Mouse (Mus musculus) left cerebral cortex, adult 2 months (tissue): Measurements from ENCODE around the gene Tra2a. TPM values are rescaled to one million over a fixed set of nuclear protein-coding genes. Genes with fewer than 3 reads are reported as not detected.

Experiments
- DNase-seq, 2 experiments: peaks; one replicate each; pipeline ENCODE4 v3.0.0; 2021 to 2022; ENCODE audit warnings: low spot score in 2 of 2, mixed read lengths in 1 of 2; ENCODE audit errors: extremely low spot score in 1 of 2
- H3K27ac ChIP-seq: fragments of 200-600 bp; 2 replicates; pipeline ENCODE4 v1.8.1; 2022
- H3K4me3 ChIP-seq: fragments of 200-600 bp; 2 replicates; pipeline ENCODE4 v1.8.1; 2022
- CTCF ChIP-seq: fragments of 200-600 bp; IDR thresholded peaks from 2 replicates; pipeline ENCODE4 v1.8.1; 2022; ENCODE audit warnings: antibody characterized with exemption, mild to moderate bottlenecking, moderate library complexity
- intact Hi-C: fragments of 180-260 bp; cut with DNase I; formaldehyde crosslinking; loops from one replicate; pipeline ENCODE4 v1.15.1; 2025
- total RNA-seq, 2 experiments: library from RNA; stranded (reverse); gene quantifications; 2 replicates each; pipeline ENCODE4 v1.2.3; 2021

The Tra2a gene
- total RNA-seq, 2 experiments from 2014 or later, result 75.5 to 90.0 TPM

DNA sequence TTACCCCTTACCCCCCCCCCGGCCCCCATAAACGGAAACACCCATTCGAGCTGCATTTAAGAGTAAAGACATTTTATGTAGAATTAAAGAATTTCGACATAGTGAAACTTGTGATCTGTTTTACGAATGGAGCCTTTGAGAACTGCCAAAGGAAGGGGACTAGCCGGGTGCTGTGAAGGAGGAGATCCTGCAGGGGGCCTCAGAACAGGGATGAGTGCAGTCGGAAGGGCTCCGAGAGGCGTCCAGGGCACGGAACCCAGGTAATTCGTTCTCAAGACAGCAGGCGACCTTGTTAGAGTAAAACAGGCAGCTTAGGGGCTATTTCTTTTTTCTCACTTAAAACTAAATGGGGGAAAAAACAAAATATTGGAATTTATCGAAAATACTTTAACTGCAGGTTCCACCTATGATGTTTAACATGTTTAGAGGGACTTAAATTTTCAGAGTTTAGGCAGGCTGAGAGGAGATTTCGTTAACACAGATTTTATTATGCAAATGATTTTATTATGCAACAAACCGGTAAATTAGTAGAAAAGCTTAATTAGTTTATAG, 36.6 kb downstream of the Tra2a start:
- DNase-seq, result no peak
- Histone ChIP-seq H3K27ac (no peak overlapping the region), H3K4me3 (no peak overlapping the region)
- intact Hi-C loops, result no loop called here
- TF ChIP-seq CTCF, result no peak; the same call in 1 of the 2 replicates

DNA sequence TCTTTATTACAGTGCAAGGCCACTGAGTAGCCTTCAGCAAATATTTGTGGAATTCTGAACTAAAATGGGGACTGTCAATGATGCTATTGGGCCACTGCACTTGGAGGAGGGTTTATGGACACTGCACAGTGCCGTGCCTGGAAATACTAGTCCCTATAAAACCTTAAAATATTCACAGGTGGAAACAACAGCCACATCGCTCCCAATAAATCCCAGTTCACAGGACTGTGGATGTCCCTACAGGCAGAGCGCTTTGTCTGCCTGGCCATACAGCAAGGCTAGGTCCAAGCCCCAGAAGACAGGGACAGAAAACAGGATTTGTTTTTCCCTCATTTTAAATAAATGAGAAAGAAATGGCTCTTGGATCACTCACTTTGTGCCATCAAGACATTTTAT, 38.1 kb downstream of the Tra2a start:
- no peak for TF ChIP-seq CTCF
- H3K27ac ChIP-seq, result no peak overlapping the region
- intact Hi-C loops, result no loop called here
- H3K4me3 ChIP-seq, result no peak overlapping the region
- DNase-seq, result no peak

DNA sequence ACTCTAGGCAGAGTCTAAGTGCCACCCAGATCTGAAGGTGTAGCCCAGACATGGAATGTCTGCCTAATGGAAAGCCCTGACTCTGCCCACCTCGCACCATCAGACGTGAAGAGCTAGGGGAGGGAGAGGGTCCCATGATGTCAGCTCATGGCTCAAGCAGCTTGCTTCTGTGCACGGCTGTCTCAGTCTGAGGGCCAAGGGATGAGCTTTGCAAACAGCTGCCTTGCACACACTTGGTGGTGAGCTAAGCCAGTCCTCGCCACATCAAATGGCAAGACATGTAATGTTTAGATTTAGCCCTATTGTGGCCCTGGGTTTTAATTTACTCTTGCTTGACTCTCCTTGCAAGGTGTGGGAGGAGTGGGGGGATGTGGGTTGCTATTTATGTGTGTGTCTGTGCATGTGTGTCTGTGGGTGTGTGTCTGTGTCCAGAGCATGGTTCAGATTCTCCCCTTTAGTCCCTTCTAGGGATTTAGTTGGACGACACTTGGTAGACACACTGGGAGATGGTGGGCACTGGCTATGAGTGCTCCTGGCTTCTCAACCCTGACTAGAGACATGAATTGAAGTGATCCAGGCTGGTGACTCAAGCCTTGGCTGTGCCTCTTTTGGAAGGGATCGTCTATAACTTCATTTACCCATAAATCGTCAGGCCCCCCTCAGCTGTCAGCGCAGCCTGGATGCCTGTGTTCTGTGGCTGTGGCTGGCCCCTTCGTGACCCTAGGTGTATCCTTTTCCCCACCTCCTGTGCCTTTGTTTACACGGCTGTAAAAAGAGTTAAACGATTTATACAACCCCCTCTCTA, 38.7 kb downstream of the Tra2a start:
- intact Hi-C loops, result no loop called here
- TF ChIP-seq CTCF, result no peak
- DNase-seq, result no peak

GRCm38 (mm10) chr6:49221906-49222305, 41.9 kb downstream of the Tra2a start:
- DNase-seq, result no peak
- no peak overlapping the region for H3K27ac ChIP-seq
- no peak overlapping the region for H3K4me3 ChIP-seq
- intact Hi-C loops, result no loop called here
- TF ChIP-seq CTCF, result no peak

More for the DNA sequence above, 38.7 kb downstream of the Tra2a start:
- Histone ChIP-seq H3K27ac (no peak overlapping the region), H3K4me3 (no peak overlapping the region)

GRCm38 (mm10) chr6:49219920-49220604, 43.8 kb downstream of the Tra2a start:
- no peak for TF ChIP-seq CTCF
- no peak for DNase-seq
- Histone ChIP-seq H3K27ac (no peak overlapping the region), H3K4me3 (no peak overlapping the region)
- intact Hi-C loops, result no loop called here

DNA sequence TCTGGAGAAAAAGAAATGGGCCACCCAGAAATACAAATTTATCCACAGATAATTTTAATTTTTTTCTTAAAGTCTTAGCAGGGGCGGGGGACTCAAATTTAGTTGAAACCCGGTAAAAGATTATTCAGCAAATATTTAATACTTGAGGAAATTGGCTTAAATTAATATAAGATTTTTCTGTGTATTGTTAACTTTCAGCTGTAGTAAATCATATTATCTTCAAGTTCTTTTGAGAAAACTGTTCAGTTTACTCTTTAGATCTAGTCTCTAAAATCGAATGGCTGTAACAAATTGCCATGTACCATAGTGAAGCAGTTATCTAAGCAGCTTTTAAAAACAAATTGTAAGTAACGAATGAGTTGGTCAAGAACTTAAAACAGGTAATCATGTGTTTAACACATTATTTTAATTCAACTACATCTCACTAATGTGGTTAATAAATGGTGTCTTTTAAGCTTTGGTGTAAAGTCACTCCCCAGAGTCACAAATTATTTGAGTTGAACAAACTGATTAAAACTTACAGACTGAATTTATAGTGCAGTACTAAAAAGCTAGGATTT, 44.8 kb downstream of the Tra2a start:
- no peak for TF ChIP-seq CTCF
- DNase-seq, result no peak
- intact Hi-C loops, result no loop called here
- H3K4me3 ChIP-seq, result no peak overlapping the region
- H3K27ac ChIP-seq, result no peak overlapping the region

DNA sequence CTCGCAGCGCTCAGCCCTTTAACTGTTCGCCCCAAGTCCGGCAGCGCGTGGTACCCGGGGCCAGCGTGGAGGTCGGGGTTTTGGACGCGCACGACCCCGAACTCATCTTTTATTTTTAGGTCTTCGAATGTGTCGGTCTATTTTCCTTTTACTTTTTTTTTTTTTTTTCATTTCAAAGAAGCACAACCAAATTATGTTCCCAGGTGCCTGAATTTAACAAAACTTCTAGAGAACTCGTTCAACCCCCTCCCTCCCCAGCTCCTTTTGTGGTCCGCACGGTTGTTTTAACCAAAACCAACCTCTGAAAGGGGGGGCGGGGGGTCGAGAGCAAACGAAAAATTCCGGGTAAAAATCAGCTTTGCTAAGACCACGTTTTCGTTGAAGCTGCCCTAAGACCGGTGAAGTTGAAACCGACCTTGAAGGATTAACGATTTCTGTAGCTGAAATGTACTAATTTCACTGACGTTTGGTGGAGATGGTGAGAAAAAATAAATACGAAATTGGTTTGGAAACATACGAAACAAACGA, 45.5 kb downstream of the Tra2a start:
- TF ChIP-seq CTCF, result no peak
- no peak for DNase-seq
- Histone ChIP-seq H3K27ac (no peak overlapping the region), H3K4me3 (no peak overlapping the region)
- intact Hi-C loops, result no loop called here

- no peak for TF ChIP-seq CTCF
- Histone ChIP-seq H3K27ac (no peak overlapping the region), H3K4me3 (no peak overlapping the region)
- intact Hi-C loops, result no loop called here
- peak in 1 of 2 experiments; percentile 19 for DNase-seq
These were observed 46.1 kb downstream of the Tra2a start for GRCm38 (mm10) chr6:49217581-49218274.

GRCm38 (mm10) chr6:49216811-49217542, 46.9 kb downstream of the Tra2a start:
- intact Hi-C loops, result loop anchor here (1.0 kb wide), 1 partner anchor 1960 kb away; no protein-coding TSS in a partner anchor
- H3K27ac ChIP-seq, result no peak overlapping the region
- no peak for DNase-seq
- TF ChIP-seq CTCF, result no peak
- no peak overlapping the region for H3K4me3 ChIP-seq

- no peak for DNase-seq
- no peak for TF ChIP-seq CTCF
- intact Hi-C loops, result loop anchor here (1.0 kb wide), 1 partner anchor 1961 kb away; no protein-coding TSS in a partner anchor
- Histone ChIP-seq H3K4me3 (no peak overlapping the region), H3K27ac (no peak overlapping the region)
These were observed 47.9 kb downstream of the Tra2a start for GRCm38 (mm10) chr6:49215748-49216585.
